Mouse (Mus musculus): ENCODE measurements around the gene Rpa1. TPM values are rescaled to one million over a fixed set of nuclear protein-coding genes. Genes with fewer than 3 reads are reported as not detected.

Rpa1 gene
- polyA plus RNA-seq, 2 experiments: 55.3 to 93.2 TPM

GRCm38 (mm10) chr11:75270985-75271434 lies 77.1 kb downstream of the Rpa1 start:
- no peaks in the 10 kb centered on the region for H3K9me3 ChIP-seq (ENCODE audit: control insufficient read depth, low read length)
- H3K27ac ChIP-seq: peak overlapping the region; percentile 78
- H3K27me3 ChIP-seq (ENCODE audit: control insufficient read depth, insufficient read depth, low read length): no peaks in the 10 kb centered on the region
- H3K36me3 ChIP-seq (replicated peaks; ENCODE audit: control insufficient read depth, insufficient read depth, low read depth): no peaks in the 10 kb centered on the region
- WGBS (ENCODE audit: insufficient replicate concordance): 49% methylated on average over 7 of the region's 7 CpGs
- DNase-seq (ENCODE audit: low read depth in 3 of 3, low spot score in 3 of 3) (no peak), ATAC-seq (ENCODE audit: insufficient read depth) (no peak)
- peak overlapping the region; percentile 48 for H3K9ac ChIP-seq (replicated peaks)
- TF ChIP-seq EP300 (IDR thresholded peaks at IDR 0.05; ENCODE audit: low read depth) (no peak), CTCF (IDR thresholded peaks at IDR 0.05; ENCODE audit: low read depth) (no peak)
- H3K4me3 ChIP-seq (ENCODE audit: insufficient read depth in 1 of 2, low read depth in 2 of 2, low read length in 2 of 2): no peak overlapping the region
- peaks cover 24 to 30% of the 10 kb centered on the region in 2 experiments for H3K4me1 ChIP-seq (replicated peaks; ENCODE audit: control insufficient read depth in 2 of 2, insufficient read depth in 2 of 2, low read length in 1 of 2)
- peak overlapping the region; percentile 55 for H3K4me2 ChIP-seq (ENCODE audit: low read depth)

DNA sequence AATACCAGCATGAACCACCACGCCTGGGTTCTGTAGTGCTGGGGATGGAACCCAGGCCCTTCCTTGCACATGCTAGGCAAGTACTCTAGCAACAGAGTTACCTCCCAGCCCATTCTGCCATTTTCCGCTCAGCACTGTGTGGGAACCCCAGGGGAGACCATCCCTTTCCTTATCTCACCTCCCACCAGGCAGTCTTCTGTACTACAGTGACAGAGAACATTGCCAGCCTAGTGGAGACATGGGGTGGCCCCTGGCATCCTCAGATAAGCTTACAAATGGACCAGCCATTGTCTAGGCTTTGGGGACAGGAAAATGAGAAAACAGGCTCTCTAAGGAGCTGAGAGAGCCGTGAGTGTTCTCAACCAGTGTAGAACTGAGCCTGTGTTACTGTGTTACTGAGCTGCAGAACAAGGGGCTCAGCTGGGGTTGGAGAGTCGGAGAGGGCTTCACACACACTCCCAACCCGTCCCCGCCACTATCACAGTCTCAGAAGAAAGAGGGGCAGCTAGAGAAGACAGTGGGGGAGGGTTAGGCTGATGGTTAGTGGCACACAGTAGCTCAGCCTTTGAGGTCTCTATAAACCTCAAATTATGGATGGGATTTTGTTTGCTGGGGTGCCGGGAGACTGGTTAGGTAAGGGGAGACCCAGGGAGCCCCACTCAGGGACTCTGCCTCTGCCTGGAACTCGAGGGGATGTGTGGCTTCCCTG lies 77.7 kb downstream of the Rpa1 start:
- ATAC-seq (ENCODE audit: insufficient read depth): peak; percentile 98
- peak overlapping the region; percentile 48 for H3K9ac ChIP-seq (replicated peaks)
- TF ChIP-seq EP300 (IDR thresholded peaks at IDR 0.05; ENCODE audit: low read depth): peak; percentile 88
- TF ChIP-seq CTCF (IDR thresholded peaks at IDR 0.05; ENCODE audit: low read depth): no peak; the same call in 1 of the 2 replicates

GRCm38 (mm10) chr11:75269213-75269612 lies 78.9 kb downstream of the Rpa1 start:
- peaks cover 24 to 30% of the 10 kb centered on the region in 2 experiments for H3K4me1 ChIP-seq (replicated peaks; ENCODE audit: control insufficient read depth in 2 of 2, insufficient read depth in 2 of 2, low read length in 1 of 2)
- TF ChIP-seq EP300 (IDR thresholded peaks at IDR 0.05; ENCODE audit: low read depth) (0 out of 2 replicates have a peak, but pooled peaks have one; percentile 41), CTCF (IDR thresholded peaks at IDR 0.05; ENCODE audit: low read depth) (no peak)
- H3K4me2 ChIP-seq (ENCODE audit: low read depth): peak overlapping the region; percentile 55
- no peaks in the 10 kb centered on the region for H3K9me3 ChIP-seq (ENCODE audit: control insufficient read depth, low read length)
- ATAC-seq (ENCODE audit: insufficient read depth) (no peak), DNase-seq (ENCODE audit: low read depth in 3 of 3, low spot score in 3 of 3) (peak; percentile 34 to 49 (median 44))
- no peaks in the 10 kb centered on the region for H3K27me3 ChIP-seq (ENCODE audit: control insufficient read depth, insufficient read depth, low read length)
- H3K4me3 ChIP-seq (ENCODE audit: insufficient read depth in 1 of 2, low read depth in 2 of 2, low read length in 2 of 2): no peak overlapping the region
- no peaks in the 10 kb centered on the region for H3K36me3 ChIP-seq (replicated peaks; ENCODE audit: control insufficient read depth, insufficient read depth, low read depth)
- no peak overlapping the region for H3K27ac ChIP-seq
- H3K9ac ChIP-seq (replicated peaks): no peak overlapping the region; the same call in 1 of the 2 replicates
- 24% methylated on average over 4 of the region's 4 CpGs for WGBS (ENCODE audit: insufficient replicate concordance)

More for the DNA sequence above, 77.7 kb downstream of the Rpa1 start:
- no peaks in the 10 kb centered on the region for H3K9me3 ChIP-seq (ENCODE audit: control insufficient read depth, low read length)
- WGBS (ENCODE audit: insufficient replicate concordance): 20% methylated on average over 8 of the region's 8 CpGs
- peak overlapping the region; percentile 78 for H3K27ac ChIP-seq
- DNase-seq (ENCODE audit: low read depth in 3 of 3, low spot score in 3 of 3): peak; percentile 66 to 78 (median 70)
- no peaks in the 10 kb centered on the region for H3K36me3 ChIP-seq (replicated peaks; ENCODE audit: control insufficient read depth, insufficient read depth, low read depth)
- peak overlapping the region; percentile 16 to 27; a peak in 3 of 4 replicates for H3K4me3 ChIP-seq (ENCODE audit: insufficient read depth in 1 of 2, low read depth in 2 of 2, low read length in 2 of 2)
- H3K4me2 ChIP-seq (ENCODE audit: low read depth): peak overlapping the region; percentile 55
- no peaks in the 10 kb centered on the region for H3K27me3 ChIP-seq (ENCODE audit: control insufficient read depth, insufficient read depth, low read length)
- H3K4me1 ChIP-seq (replicated peaks; ENCODE audit: control insufficient read depth in 2 of 2, insufficient read depth in 2 of 2, low read length in 1 of 2): peaks cover 24 to 30% of the 10 kb centered on the region in 2 experiments

DNA sequence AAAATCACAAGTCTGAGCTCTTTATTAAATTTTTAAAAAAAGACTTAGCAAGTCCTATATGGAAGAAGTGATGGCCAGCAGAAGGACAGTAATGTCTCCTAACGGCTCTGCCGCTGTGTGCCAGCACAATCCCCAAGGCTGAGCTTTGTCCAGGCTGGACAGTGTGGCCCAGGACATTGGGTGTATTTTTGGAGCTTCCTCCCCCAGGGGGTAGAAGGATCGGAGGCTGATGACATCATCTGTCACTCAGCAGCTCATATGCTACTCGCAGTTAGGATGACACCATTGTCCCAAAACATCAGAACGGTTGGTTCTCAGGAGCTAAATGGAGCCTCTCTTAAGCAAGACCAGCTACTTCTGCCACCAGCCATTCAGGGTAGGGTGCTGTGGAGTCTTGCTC lies 79.6 kb downstream of the Rpa1 start:
- WGBS (ENCODE audit: insufficient replicate concordance): 66% methylated on average over 5 of the region's 5 CpGs
- H3K9me3 ChIP-seq (ENCODE audit: control insufficient read depth, low read length): no peaks in the 10 kb centered on the region
- peaks cover 24 to 30% of the 10 kb centered on the region in 2 experiments for H3K4me1 ChIP-seq (replicated peaks; ENCODE audit: control insufficient read depth in 2 of 2, insufficient read depth in 2 of 2, low read length in 1 of 2)
- no peaks in the 10 kb centered on the region for H3K27me3 ChIP-seq (ENCODE audit: control insufficient read depth, insufficient read depth, low read length)
- DNase-seq (ENCODE audit: low read depth in 3 of 3, low spot score in 3 of 3): no peak
- TF ChIP-seq EP300 (IDR thresholded peaks at IDR 0.05; ENCODE audit: low read depth): no peak
- TF ChIP-seq CTCF (IDR thresholded peaks at IDR 0.05; ENCODE audit: low read depth): no peak
- H3K4me3 ChIP-seq (ENCODE audit: insufficient read depth in 1 of 2, low read depth in 2 of 2, low read length in 2 of 2): no peak overlapping the region
- no peak for ATAC-seq (ENCODE audit: insufficient read depth)
- H3K36me3 ChIP-seq (replicated peaks; ENCODE audit: control insufficient read depth, insufficient read depth, low read depth): no peaks in the 10 kb centered on the region
- no peak overlapping the region for H3K27ac ChIP-seq
- no peak overlapping the region for H3K9ac ChIP-seq (replicated peaks)
- no peak overlapping the region for H3K4me2 ChIP-seq (ENCODE audit: low read depth)

DNA sequence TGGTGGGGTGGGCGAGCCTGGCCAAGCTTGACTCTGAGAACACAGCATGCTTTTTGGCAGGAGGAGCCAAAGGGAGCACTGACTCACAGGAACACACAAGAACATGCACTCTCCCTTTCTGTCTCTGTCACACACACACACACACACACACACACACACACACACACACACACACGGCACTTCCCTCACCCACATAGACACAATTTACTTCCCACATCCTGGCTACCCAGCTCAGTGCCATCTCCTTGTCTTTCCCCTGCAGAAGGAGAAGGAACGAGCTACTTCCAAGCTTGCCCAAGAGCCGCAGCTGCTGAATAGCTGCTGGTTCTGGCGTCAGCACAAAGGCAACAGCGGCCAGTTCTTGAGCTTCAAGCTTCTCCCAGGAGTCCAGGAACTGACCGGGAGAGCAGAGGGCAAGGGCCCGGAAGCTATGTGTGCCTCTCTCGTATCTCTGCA lies 80.3 kb downstream of the Rpa1 start:
- no peaks in the 10 kb centered on the region for H3K9me3 ChIP-seq (ENCODE audit: control insufficient read depth, low read length)
- H3K9ac ChIP-seq (replicated peaks): no peak overlapping the region
- 51% methylated on average over 9 of the region's 9 CpGs for WGBS (ENCODE audit: insufficient replicate concordance)
- no peak overlapping the region for H3K4me2 ChIP-seq (ENCODE audit: low read depth)
- H3K4me1 ChIP-seq (replicated peaks; ENCODE audit: control insufficient read depth in 2 of 2, insufficient read depth in 2 of 2, low read length in 1 of 2): peaks cover 24 to 30% of the 10 kb centered on the region in 2 experiments
- DNase-seq (ENCODE audit: low read depth in 3 of 3, low spot score in 3 of 3): no peak
- H3K27me3 ChIP-seq (ENCODE audit: control insufficient read depth, insufficient read depth, low read length): no peaks in the 10 kb centered on the region
- ATAC-seq (ENCODE audit: insufficient read depth): no peak
- no peak overlapping the region for H3K4me3 ChIP-seq (ENCODE audit: insufficient read depth in 1 of 2, low read depth in 2 of 2, low read length in 2 of 2)
- H3K27ac ChIP-seq: no peak overlapping the region
- TF ChIP-seq EP300 (IDR thresholded peaks at IDR 0.05; ENCODE audit: low read depth) (no peak), CTCF (IDR thresholded peaks at IDR 0.05; ENCODE audit: low read depth) (no peak)
- no peaks in the 10 kb centered on the region for H3K36me3 ChIP-seq (replicated peaks; ENCODE audit: control insufficient read depth, insufficient read depth, low read depth)

Measured in liver, embryonic 14.5 days (tissue).